Mouse (Mus musculus) cerebellum, adult 2 months (tissue): Measurements from ENCODE around the gene Toe1. TPM values are rescaled to one million over a fixed set of nuclear protein-coding genes. Genes with fewer than 3 reads are reported as not detected.

Experiments
- DNase-seq, 2 experiments: peaks; one replicate each; pipeline ENCODE4 v3.0.0; 2021
- H3K27ac ChIP-seq: fragments of 200-500 bp; 2 replicates; pipeline ENCODE4 v1.5.1; 2012; ENCODE audit warnings: low read length, control low read depth, inconsistent platforms; ENCODE audit not compliant: insufficient read depth
- H3K27me3 ChIP-seq: fragments of 200-500 bp; 2 replicates; pipeline ENCODE4 v1.6.1; 2012; ENCODE audit warnings: inconsistent platforms, mild to moderate bottlenecking, low read length, moderate library complexity; ENCODE audit not compliant: control insufficient read depth, insufficient read depth
- H3K4me1 ChIP-seq: fragments of 200-500 bp; 2 replicates; pipeline ENCODE4 v1.6.1; 2011; ENCODE audit warnings: low read length; ENCODE audit not compliant: control insufficient read depth, insufficient read depth
- H3K4me3 ChIP-seq: fragments of 200-500 bp; replicated peaks from 2 replicates; pipeline ENCODE3; 2011; ENCODE audit warnings: mild to moderate bottlenecking, low read depth, low read length, control low read depth; ENCODE audit not compliant: insufficient read depth
- CTCF ChIP-seq: fragments of 200-500 bp; IDR thresholded peaks from 2 replicates; pipeline ENCODE4 v1.5.1; 2011; ENCODE audit warnings: low read depth, mild to moderate bottlenecking, control low read depth, low read length, moderate library complexity, borderline replicate concordance; ENCODE audit not compliant: insufficient read depth
- POLR2A ChIP-seq: fragments of 200-500 bp; IDR thresholded peaks from 2 replicates; pipeline ENCODE4 v1.6.1; 2011; ENCODE audit warnings: low read length, control low read depth, borderline replicate concordance; ENCODE audit not compliant: insufficient read depth
- WGBS: fragments of 180-500 bp; shearing (Covaris S2); methylation state at CpG from one replicate; pipeline ENCODE4 v1.1.7; 2018; 5-methylcytosine and 5-hydroxymethylcytosine counted together
- polyA plus RNA-seq: library from polyadenylated mRNA; depleted of rRNA; stranded (reverse); fragments of >200 nt; gene quantifications from 2 replicates; pipeline ENCODE4 v1.2.3, GENCODE M21; 2012; rRNA removed

The Toe1 gene
- polyA plus RNA-seq, 1 experiment, result 29.9 TPM

DNA sequence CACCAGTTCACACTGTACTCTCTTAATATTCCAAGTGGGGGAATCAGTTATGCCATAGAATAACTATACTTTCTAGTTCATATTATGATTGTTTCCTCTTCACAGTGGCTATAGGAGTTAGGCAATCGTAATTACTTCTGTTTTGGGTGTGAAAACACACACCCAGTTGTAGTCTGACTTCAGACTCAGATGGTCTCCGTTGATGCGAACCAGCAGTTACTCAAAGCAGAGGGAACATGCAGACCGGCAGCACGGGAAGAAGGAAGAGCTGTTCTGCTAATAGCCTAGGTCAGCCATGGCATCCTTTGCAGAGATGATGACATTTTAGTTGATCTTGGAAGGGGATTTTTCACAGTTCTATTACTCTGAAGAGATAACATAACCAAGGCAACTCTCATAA lies 38.9 kb downstream of the Toe1 start:
- H3K27ac ChIP-seq, result no peak overlapping the region
- no peaks in the 10 kb centered on the region for H3K27me3 ChIP-seq
- H3K4me3 ChIP-seq, result no peak overlapping the region
- no peaks in the 10 kb centered on the region for H3K4me1 ChIP-seq
- no peak for DNase-seq
- TF ChIP-seq CTCF (no peak), POLR2A (no peak)
- 88% methylated on average over 5 of the region's 5 CpGs for WGBS

DNA sequence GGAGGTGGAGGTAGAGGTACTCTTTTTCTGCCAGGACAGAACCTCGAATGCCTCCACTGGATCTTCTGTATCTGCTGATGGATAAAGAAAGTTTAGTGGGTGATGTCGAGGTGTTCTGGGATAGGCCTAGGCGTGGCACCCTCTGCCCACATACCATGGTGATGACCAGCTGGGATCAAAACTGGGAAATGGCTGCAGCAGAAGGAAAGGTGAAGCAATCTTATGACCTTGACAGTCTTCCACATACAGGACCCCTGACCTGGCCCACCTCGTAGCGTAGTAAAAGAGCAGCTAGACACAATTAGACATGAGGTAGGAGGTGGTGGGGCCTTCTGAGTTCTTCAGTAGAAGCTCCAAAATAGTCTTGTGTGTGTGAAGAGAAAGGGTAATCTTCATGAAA lies 43.4 kb downstream of the Toe1 start:
- WGBS, result 89% methylated on average over 5 of the region's 5 CpGs
- no peak for DNase-seq
- Histone ChIP-seq H3K4me3 (no peak overlapping the region), H3K27ac (no peak overlapping the region), H3K27me3 (no peaks in the 10 kb centered on the region), H3K4me1 (no peaks in the 10 kb centered on the region)
- TF ChIP-seq CTCF (no peak), POLR2A (no peak)

DNA sequence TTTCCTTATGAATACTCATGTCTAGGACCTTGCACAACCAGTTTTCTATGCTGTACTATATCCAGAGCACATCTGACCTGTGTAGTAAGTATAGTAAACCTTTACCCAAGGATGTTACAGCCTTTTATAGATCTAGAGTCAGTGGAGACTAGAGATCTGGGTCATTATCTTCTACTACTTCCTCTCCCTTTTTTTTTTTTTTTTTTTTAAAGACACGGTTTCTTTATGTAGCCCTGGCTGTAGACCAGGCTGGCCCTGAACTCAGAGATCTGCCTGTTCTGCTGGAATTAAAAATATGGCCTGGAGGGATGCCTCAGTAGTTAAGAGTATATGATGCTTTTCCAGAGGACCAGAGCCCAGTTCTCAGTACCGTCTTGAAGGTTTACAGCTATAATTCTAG lies 45.5 kb downstream of the Toe1 start:
- WGBS, result 82% methylated on average over 2 of the region's 2 CpGs
- no peak for TF ChIP-seq POLR2A
- TF ChIP-seq CTCF, result no peak

DNA sequence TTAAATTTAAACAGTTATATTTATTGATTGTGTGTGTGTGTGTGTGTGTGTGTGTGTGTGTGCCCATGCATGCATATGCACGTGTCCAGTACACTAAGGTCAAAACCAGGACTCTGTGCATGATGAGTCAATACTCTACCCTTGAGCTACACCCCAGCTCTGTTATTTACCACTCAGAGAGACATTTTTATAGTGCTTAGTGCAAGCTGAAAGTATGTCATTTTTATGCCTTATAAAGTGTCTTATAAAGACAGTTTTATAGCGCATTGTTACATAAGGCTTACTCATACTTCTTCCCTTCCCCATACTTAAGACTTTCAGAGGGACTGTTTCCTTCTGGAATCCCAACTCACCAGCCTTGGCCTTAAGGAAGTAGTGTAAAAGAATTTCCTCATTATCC lies 57.7 kb downstream of the Toe1 start:
- H3K27ac ChIP-seq, result no peak overlapping the region
- no peaks in the 10 kb centered on the region for H3K27me3 ChIP-seq
- 85% methylated on average over 2 of the region's 2 CpGs for WGBS
- no peak for DNase-seq
- no peak overlapping the region for H3K4me3 ChIP-seq
- TF ChIP-seq CTCF (no peak), POLR2A (no peak)
- H3K4me1 ChIP-seq, result no peaks in the 10 kb centered on the region

More for the DNA sequence above, 45.5 kb downstream of the Toe1 start:
- H3K4me3 ChIP-seq, result no peak overlapping the region
- H3K27me3 ChIP-seq, result no peaks in the 10 kb centered on the region
- no peak for DNase-seq
- H3K27ac ChIP-seq, result no peak overlapping the region
- no peaks in the 10 kb centered on the region for H3K4me1 ChIP-seq

Other genes with a start within 250 kb of the Toe1 start
- gene Gpbp1l1, start 250.0 kb downstream of the Toe1 start, polyA plus RNA-seq, result 41.3 and 43.3 TPM in 2 replicates
- 5.9 and 6.6 TPM in 2 replicates for gene Ccdc17, start 211.0 kb downstream of the Toe1 start, polyA plus RNA-seq
- gene Nasp, start 179.7 kb downstream of the Toe1 start, polyA plus RNA-seq, result 21.8 and 21.9 TPM in 2 replicates
- gene Akr1a1, start 156.0 kb downstream of the Toe1 start, polyA plus RNA-seq, result 526 and 550 TPM in 2 replicates
- gene Prdx1, start 122.1 kb downstream of the Toe1 start, polyA plus RNA-seq, result 233 and 250 TPM in 2 replicates
- 19.2 and 19.8 TPM in 2 replicates for gene Mmachc, start 99.2 kb downstream of the Toe1 start, polyA plus RNA-seq
- gene Ccdc163, start 99.1 kb downstream of the Toe1 start, polyA plus RNA-seq, result 29.5 and 34.9 TPM in 2 replicates
- 10.0 and 11.2 TPM in 2 replicates for gene Tesk2, start 86.7 kb downstream of the Toe1 start, polyA plus RNA-seq
- 10.0 and 14.6 TPM in 2 replicates for gene Mutyh, start 83 bp upstream of the Toe1 start, polyA plus RNA-seq
- 1.7 and 2.1 TPM in 2 replicates for gene Hpdl, start 14.1 kb upstream of the Toe1 start, polyA plus RNA-seq
- gene Zswim5, start 69.7 kb upstream of the Toe1 start, polyA plus RNA-seq, result 10.2 TPM in 2 replicates
- 107 and 109 TPM in 2 replicates for gene Urod, start 186.8 kb upstream of the Toe1 start, polyA plus RNA-seq
- gene Hectd3, start 187.7 kb upstream of the Toe1 start, polyA plus RNA-seq, result 69.5 and 73.1 TPM in 2 replicates
- gene Eif2b3, start 211.8 kb upstream of the Toe1 start, polyA plus RNA-seq, result 26.1 and 26.3 TPM in 2 replicates